Mouse (Mus musculus) lung, postnatal 0 days (tissue): ENCODE data around the gene Pakap.

Source experiments
- CTCF ChIP-seq: IDR thresholded peaks from 2 replicates; pipeline ENCODE4 v1.5.1; 2016; ENCODE audit warnings: antibody characterized with exemption, mild to moderate bottlenecking
- EP300 ChIP-seq: IDR thresholded peaks from 2 replicates; pipeline ENCODE4 v1.6.1; 2016; ENCODE audit warnings: antibody characterized with exemption, mild to moderate bottlenecking, control low read depth

GRCm38 (mm10) chr4:57860204-57860611, 292.2 kb downstream of the Pakap start:
- TF ChIP-seq EP300 (no peak), CTCF (peak; percentile 59)
